Mouse (Mus musculus): ENCODE measurements around the gene Smco2. TPM values are rescaled to one million over a fixed set of nuclear protein-coding genes. Genes with fewer than 3 reads are reported as not detected.
"Not testable (repeated sequence)": the region's sequence is repeated elsewhere in the genome, so short reads cannot be mapped to it uniquely, and the experiment has no call there.

Smco2 gene
- polyA plus RNA-seq, 1 experiment from 2014 or later = not detected

DNA sequence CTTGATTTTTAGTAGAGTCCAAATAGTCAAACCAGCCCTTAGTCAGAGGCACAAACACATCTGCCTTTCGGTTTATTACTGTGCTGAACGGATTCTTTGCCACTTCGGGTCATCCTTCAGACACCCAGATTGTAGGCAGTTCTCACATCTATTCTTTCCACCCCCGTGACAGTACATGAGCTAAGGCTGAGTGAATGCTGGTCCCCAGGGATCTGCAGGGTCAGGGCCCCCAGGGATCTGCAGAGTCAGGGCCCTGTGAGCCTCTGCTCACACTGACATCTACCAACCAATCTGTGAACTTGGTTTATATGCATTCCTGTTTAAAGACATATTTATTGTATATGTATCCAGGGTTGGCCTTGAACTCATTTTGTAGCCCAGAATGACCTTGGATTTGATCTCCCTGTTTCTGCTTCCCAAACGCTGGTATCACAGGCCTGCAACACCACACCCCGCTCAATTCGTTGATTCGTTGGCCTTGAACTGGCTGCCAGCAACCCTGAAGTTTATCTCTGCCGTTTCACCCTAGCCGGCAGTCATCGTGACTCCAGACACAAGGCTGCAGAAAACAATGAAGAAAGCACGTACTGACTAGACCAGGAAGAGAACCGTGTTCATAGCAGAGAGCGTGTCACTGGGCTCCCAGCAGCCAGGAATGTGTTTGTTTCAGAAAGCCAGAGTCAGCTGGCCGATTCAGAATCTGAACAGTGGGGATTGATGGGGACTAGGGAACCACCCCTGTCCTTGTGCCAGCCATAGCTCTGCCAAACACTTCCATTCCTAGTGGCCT lies 3.7 kb upstream of the Smco2 start:
- Histone ChIP-seq H3K4me3 (ENCODE audit: low read depth, low read length) (no peak overlapping the region), H3K4me2 (ENCODE audit: low read length) (no peak overlapping the region), H3K27me3 (replicated peaks; ENCODE audit: control insufficient read depth, insufficient read depth, low read length) (no peaks in the 10 kb centered on the region), H3K36me3 (ENCODE audit: control insufficient read depth, insufficient read depth, low read length) (no peaks in the 10 kb centered on the region), H3K27ac (ENCODE audit: low read depth) (no peak overlapping the region), H3K9ac (ENCODE audit: low read length) (no peak overlapping the region), H3K9me3 (ENCODE audit: control insufficient read depth, low read length) (no peaks in the 10 kb centered on the region), H3K4me1 (replicated peaks; ENCODE audit: control insufficient read depth, insufficient read depth, low read length) (no peaks in the 10 kb centered on the region)
- WGBS = 69% methylated on average over 15 of the region's 15 CpGs
- ATAC-seq (replicated peaks; ENCODE audit: low FRiP score, low TSS enrichment, low read depth) (no peak), DNase-seq (ENCODE audit: low spot score) (no peak)

DNA sequence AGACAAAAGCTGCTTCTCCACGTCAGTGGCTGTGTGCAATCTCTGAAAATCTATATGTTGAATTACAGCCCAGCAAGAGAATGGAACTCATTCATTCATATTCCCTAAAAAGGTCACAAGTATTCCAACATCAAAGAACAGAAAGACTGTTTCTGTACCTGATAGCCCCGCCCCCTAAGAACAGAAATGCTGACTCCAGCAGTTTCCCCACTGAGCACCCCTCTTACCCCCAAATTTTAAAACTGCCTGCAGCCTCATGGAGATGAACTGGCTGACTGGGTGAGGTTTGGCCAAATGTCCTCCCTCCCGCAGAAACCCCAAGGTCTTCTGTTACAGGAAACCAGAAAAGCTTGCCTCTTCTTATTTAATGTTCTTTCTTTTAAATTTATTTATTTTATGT lies 2.5 kb upstream of the Smco2 start:
- Histone ChIP-seq H3K9me3 (ENCODE audit: control insufficient read depth, low read length) (no peaks in the 10 kb centered on the region), H3K36me3 (ENCODE audit: control insufficient read depth, insufficient read depth, low read length) (no peaks in the 10 kb centered on the region), H3K27ac (ENCODE audit: low read depth) (no peak overlapping the region), H3K4me1 (replicated peaks; ENCODE audit: control insufficient read depth, insufficient read depth, low read length) (no peaks in the 10 kb centered on the region), H3K4me3 (ENCODE audit: low read depth, low read length) (no peak overlapping the region), H3K9ac (ENCODE audit: low read length) (no peak overlapping the region), H3K4me2 (ENCODE audit: low read length) (no peak overlapping the region), H3K27me3 (replicated peaks; ENCODE audit: control insufficient read depth, insufficient read depth, low read length) (no peaks in the 10 kb centered on the region)
- no peak for ATAC-seq (replicated peaks; ENCODE audit: low FRiP score, low TSS enrichment, low read depth)
- DNase-seq (ENCODE audit: low spot score) = no peak
- 87% methylated on average over 3 of the region's 3 CpGs for WGBS

GRCm38 (mm10) chr6:146848281-146848680 lies 1.6 kb upstream of the Smco2 start:
- H3K36me3 ChIP-seq (ENCODE audit: control insufficient read depth, insufficient read depth, low read length) = no peaks in the 10 kb centered on the region
- H3K9me3 ChIP-seq (ENCODE audit: control insufficient read depth, low read length) = no peaks in the 10 kb centered on the region
- 75% methylated on average over 3 of the region's 3 CpGs for WGBS
- H3K27me3 ChIP-seq (replicated peaks; ENCODE audit: control insufficient read depth, insufficient read depth, low read length) = no peaks in the 10 kb centered on the region
- H3K4me3 ChIP-seq (ENCODE audit: low read depth, low read length) = no peak overlapping the region
- no peak overlapping the region for H3K9ac ChIP-seq (ENCODE audit: low read length)
- no peak overlapping the region for H3K27ac ChIP-seq (ENCODE audit: low read depth)
- DNase-seq (ENCODE audit: low spot score) = no peak
- no peaks in the 10 kb centered on the region for H3K4me1 ChIP-seq (replicated peaks; ENCODE audit: control insufficient read depth, insufficient read depth, low read length)
- ATAC-seq (replicated peaks; ENCODE audit: low FRiP score, low TSS enrichment, low read depth) = no peak
- no peak overlapping the region for H3K4me2 ChIP-seq (ENCODE audit: low read length)

- H3K9ac ChIP-seq (ENCODE audit: low read length) = no peak overlapping the region
- ATAC-seq (replicated peaks; ENCODE audit: low FRiP score, low TSS enrichment, low read depth) = no peak
- no peak overlapping the region for H3K4me3 ChIP-seq (ENCODE audit: low read depth, low read length)
- 76% methylated on average over 3 of the region's 3 CpGs for WGBS
- no peak for DNase-seq (ENCODE audit: low spot score)
- H3K4me1 ChIP-seq (replicated peaks; ENCODE audit: control insufficient read depth, insufficient read depth, low read length) = no peaks in the 10 kb centered on the region
- H3K27me3 ChIP-seq (replicated peaks; ENCODE audit: control insufficient read depth, insufficient read depth, low read length) = no peaks in the 10 kb centered on the region
- H3K36me3 ChIP-seq (ENCODE audit: control insufficient read depth, insufficient read depth, low read length) = no peaks in the 10 kb centered on the region
- no peak overlapping the region for H3K4me2 ChIP-seq (ENCODE audit: low read length)
- H3K9me3 ChIP-seq (ENCODE audit: control insufficient read depth, low read length) = no peaks in the 10 kb centered on the region
- H3K27ac ChIP-seq (ENCODE audit: low read depth) = no peak overlapping the region
Observed at GRCm38 (mm10) chr6:146851916-146852315, 2.0 kb downstream of the Smco2 start.

DNA sequence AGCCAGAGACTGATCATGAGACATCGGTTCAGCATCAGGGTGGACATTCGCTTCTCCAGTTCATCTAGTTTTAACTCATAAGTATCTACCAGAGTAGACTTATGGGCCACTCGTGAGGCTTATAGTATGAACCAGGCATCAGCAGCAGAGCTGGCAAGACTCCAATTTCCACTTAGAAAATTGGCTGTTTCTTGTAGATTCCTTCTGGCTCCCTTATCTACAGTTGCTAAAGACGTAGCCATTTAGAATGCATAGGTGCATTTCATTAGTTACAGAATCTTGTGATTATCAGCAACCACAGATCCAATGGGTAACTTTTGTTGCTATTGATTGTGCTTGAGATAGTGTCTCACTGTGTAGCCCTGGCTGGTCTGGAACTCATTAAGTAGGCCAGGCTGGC lies 2.8 kb downstream of the Smco2 start:
- no peak for ATAC-seq (replicated peaks; ENCODE audit: low FRiP score, low TSS enrichment, low read depth)
- Histone ChIP-seq H3K27me3 (replicated peaks; ENCODE audit: control insufficient read depth, insufficient read depth, low read length) (no peaks in the 10 kb centered on the region), H3K27ac (ENCODE audit: low read depth) (no peak overlapping the region), H3K4me1 (replicated peaks; ENCODE audit: control insufficient read depth, insufficient read depth, low read length) (no peaks in the 10 kb centered on the region), H3K9ac (ENCODE audit: low read length) (no peak overlapping the region), H3K9me3 (ENCODE audit: control insufficient read depth, low read length) (no peaks in the 10 kb centered on the region), H3K4me3 (ENCODE audit: low read depth, low read length) (no peak overlapping the region), H3K36me3 (ENCODE audit: control insufficient read depth, insufficient read depth, low read length) (no peaks in the 10 kb centered on the region), H3K4me2 (ENCODE audit: low read length) (no peak overlapping the region)
- WGBS = 61% methylated on average over 4 of the region's 4 CpGs
- DNase-seq (ENCODE audit: low spot score) = no peak

- Histone ChIP-seq H3K9me3 (ENCODE audit: control insufficient read depth, low read length) (no peaks in the 10 kb centered on the region), H3K9ac (ENCODE audit: low read length) (no peak overlapping the region), H3K4me3 (ENCODE audit: low read depth, low read length) (no peak overlapping the region), H3K4me1 (replicated peaks; ENCODE audit: control insufficient read depth, insufficient read depth, low read length) (no peaks in the 10 kb centered on the region), H3K27me3 (replicated peaks; ENCODE audit: control insufficient read depth, insufficient read depth, low read length) (no peaks in the 10 kb centered on the region), H3K4me2 (ENCODE audit: low read length) (no peak overlapping the region), H3K36me3 (ENCODE audit: control insufficient read depth, insufficient read depth, low read length) (no peaks in the 10 kb centered on the region), H3K27ac (ENCODE audit: low read depth) (no peak overlapping the region)
- ATAC-seq (replicated peaks; ENCODE audit: low FRiP score, low TSS enrichment, low read depth) (no peak; the same call in 1 of the 2 replicates), DNase-seq (ENCODE audit: low spot score) (no peak)
- WGBS = 97% methylated on average over 9 of the region's 9 CpGs
Observed at GRCm38 (mm10) chr6:146855185-146855584, 5.3 kb downstream of the Smco2 start.

GRCm38 (mm10) chr6:146857386-146857785 lies 7.5 kb downstream of the Smco2 start:
- Histone ChIP-seq H3K27me3 (replicated peaks; ENCODE audit: control insufficient read depth, insufficient read depth, low read length) (no peaks in the 10 kb centered on the region), H3K9ac (ENCODE audit: low read length) (no peak overlapping the region), H3K36me3 (ENCODE audit: control insufficient read depth, insufficient read depth, low read length) (no peaks in the 10 kb centered on the region), H3K4me1 (replicated peaks; ENCODE audit: control insufficient read depth, insufficient read depth, low read length) (no peaks in the 10 kb centered on the region), H3K4me2 (ENCODE audit: low read length) (no peak overlapping the region), H3K9me3 (ENCODE audit: control insufficient read depth, low read length) (no peaks in the 10 kb centered on the region), H3K4me3 (ENCODE audit: low read depth, low read length) (no peak overlapping the region), H3K27ac (ENCODE audit: low read depth) (no peak overlapping the region)
- ATAC-seq (replicated peaks; ENCODE audit: low FRiP score, low TSS enrichment, low read depth) (no peak), DNase-seq (ENCODE audit: low spot score) (no peak)
- WGBS = 90% methylated on average over 2 of the region's 2 CpGs

DNA sequence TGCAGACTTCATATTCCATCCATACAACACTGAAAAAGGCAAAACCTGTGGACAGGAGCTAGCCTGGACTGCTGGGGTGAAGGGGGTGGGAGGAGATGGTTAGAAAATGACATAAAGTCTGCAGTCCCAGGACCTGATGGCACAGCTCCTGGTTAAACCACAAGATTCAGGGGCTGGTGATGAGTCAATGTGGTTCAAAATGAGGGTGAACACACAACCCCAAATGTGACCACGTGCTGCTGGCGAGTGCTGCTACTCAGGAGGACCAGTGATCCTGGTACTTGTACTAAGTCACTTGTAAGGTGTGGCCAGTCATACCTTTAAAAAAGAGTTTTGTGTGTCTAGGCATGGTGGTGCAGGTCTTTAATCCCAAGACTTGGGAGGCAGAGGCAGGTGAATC lies 13.2 kb downstream of the Smco2 start:
- Histone ChIP-seq H3K4me2 (ENCODE audit: low read length) (no peak overlapping the region), H3K9ac (ENCODE audit: low read length) (no peak overlapping the region), H3K27ac (ENCODE audit: low read depth) (no peak overlapping the region), H3K27me3 (replicated peaks; ENCODE audit: control insufficient read depth, insufficient read depth, low read length) (no peaks in the 10 kb centered on the region), H3K4me1 (replicated peaks; ENCODE audit: control insufficient read depth, insufficient read depth, low read length) (no peaks in the 10 kb centered on the region), H3K36me3 (ENCODE audit: control insufficient read depth, insufficient read depth, low read length) (no peaks in the 10 kb centered on the region), H3K4me3 (ENCODE audit: low read depth, low read length) (no peak overlapping the region), H3K9me3 (ENCODE audit: control insufficient read depth, low read length) (no peaks in the 10 kb centered on the region)
- no peak for DNase-seq (ENCODE audit: low spot score)
- ATAC-seq (replicated peaks; ENCODE audit: low FRiP score, low TSS enrichment, low read depth) = no peak
- 88% methylated on average over 2 of the region's 2 CpGs for WGBS

- not testable (repeated sequence) for H3K27ac ChIP-seq (ENCODE audit: low read depth); H3K9ac ChIP-seq (ENCODE audit: low read length); H3K4me2 ChIP-seq (ENCODE audit: low read length); H3K27me3 ChIP-seq (replicated peaks; ENCODE audit: control insufficient read depth, insufficient read depth, low read length); ATAC-seq (replicated peaks; ENCODE audit: low FRiP score, low TSS enrichment, low read depth); H3K4me3 ChIP-seq (ENCODE audit: low read depth, low read length); H3K9me3 ChIP-seq (ENCODE audit: control insufficient read depth, low read length); H3K36me3 ChIP-seq (ENCODE audit: control insufficient read depth, insufficient read depth, low read length); DNase-seq (ENCODE audit: low spot score); H3K4me1 ChIP-seq (replicated peaks; ENCODE audit: control insufficient read depth, insufficient read depth, low read length)
- WGBS = 92% methylated on average over 4 of the region's 5 CpGs
Observed at GRCm38 (mm10) chr6:146864370-146864769, 14.5 kb downstream of the Smco2 start.

All from intestine, embryonic 14.5 days (tissue).